Mouse (Mus musculus) embryonic facial prominence, embryonic 14.5 days (tissue): ENCODE measurements at regions not wholly inside any gene's neighbourhood (a gene's known extent, or its start where the extent isn't known, plus 50 kb on each side); places are given as distances from the start of the nearest gene placed in this dataset.
A peak's percentile ranks its signal among the peaks of the same experiment; 100 is the strongest.

ENCODE experiments used
- ATAC-seq: fragments of 200-750 bp; cut with Nextera tagmentation; 2 replicates; pipeline ENCODE4 v1.8.0; 2017; ENCODE audit warnings: low read depth, moderate number of reproducible peaks, moderate TSS enrichment
- DNase-seq: peaks from one replicate; pipeline ENCODE4 v3.0.0-alpha.2; 2015; ENCODE audit warnings: low spot score
- H3K27ac ChIP-seq: fragments of 300-500 bp; sonication (generic); replicated peaks from 2 replicates; pipeline ENCODE4 v1.5.1; 2014; ENCODE audit warnings: low read depth, mild to moderate bottlenecking, low read length, moderate library complexity
- H3K27me3 ChIP-seq: fragments of 300-500 bp; sonication (generic); replicated peaks from 2 replicates; pipeline ENCODE4 v1.6.1; 2014; ENCODE audit warnings: low read length; ENCODE audit not compliant: control insufficient read depth, insufficient read depth
- H3K36me3 ChIP-seq: fragments of 300-500 bp; sonication (generic); 2 replicates; pipeline ENCODE4 v1.6.1; 2014; ENCODE audit warnings: low read length, mixed read lengths; ENCODE audit not compliant: control insufficient read depth, insufficient read depth
- H3K4me1 ChIP-seq: fragments of 300-500 bp; sonication (generic); 2 replicates; pipeline ENCODE4 v1.6.1; 2014; ENCODE audit warnings: antibody characterized with exemption, low read length; ENCODE audit not compliant: control insufficient read depth, insufficient read depth
- H3K4me2 ChIP-seq: fragments of 300-500 bp; sonication (generic); 2 replicates; pipeline ENCODE4 v1.6.1; 2014; ENCODE audit warnings: low read depth, mild to moderate bottlenecking, low read length, moderate library complexity, mixed read lengths
- H3K4me3 ChIP-seq: fragments of 300-500 bp; sonication (generic); 2 replicates; pipeline ENCODE4 v1.5.1; 2014; ENCODE audit warnings: low read depth, mild to moderate bottlenecking, low read length
- H3K9ac ChIP-seq: fragments of 300-500 bp; sonication (generic); 2 replicates; pipeline ENCODE4 v1.6.1; 2014; ENCODE audit warnings: low read depth, mild to moderate bottlenecking, low read length, moderate library complexity, mixed read lengths
- H3K9me3 ChIP-seq: fragments of 300-500 bp; sonication (generic); 2 replicates; pipeline ENCODE4 v1.6.1; 2016; ENCODE audit warnings: low read length; ENCODE audit not compliant: control insufficient read depth
- WGBS: fragments of 180-500 bp; shearing (Covaris S2); extraction: QIAGEN DNeasy Blood & Tissue Kit; methylation state at CpG from one replicate; pipeline ENCODE4 v1.1.7; 2014; 5-methylcytosine and 5-hydroxymethylcytosine counted together

DNA sequence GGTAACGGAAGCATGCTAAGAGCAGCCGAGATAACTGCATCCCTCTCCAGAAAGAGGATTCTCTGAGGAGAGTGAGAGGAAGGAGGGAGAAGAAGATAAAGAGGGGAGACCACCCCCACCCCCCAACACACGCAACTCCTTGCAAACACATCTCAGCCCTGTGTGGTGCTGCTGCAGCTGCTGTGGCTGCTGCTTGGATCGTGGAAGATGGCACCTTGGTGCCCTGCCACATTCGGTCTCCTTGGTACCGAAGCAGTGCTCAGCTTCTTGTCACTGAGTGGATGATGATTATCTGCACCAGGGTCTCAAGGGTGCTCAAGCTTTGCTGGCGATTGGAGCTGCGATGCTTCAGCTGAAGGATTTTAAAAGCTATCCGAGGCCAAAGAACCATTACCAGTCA lies 204.7 kb downstream of the Bcl11a start:
- no peak for DNase-seq
- 53% methylated on average over 9 of the region's 9 CpGs for WGBS
- 0 out of 2 replicates have a peak, but pooled peaks have one; percentile 32 for ATAC-seq
- H3K4me1 ChIP-seq, result no peaks in the 10 kb centered on the region; the same call in 1 of the 2 replicates
- H3K36me3 ChIP-seq, result no peaks in the 10 kb centered on the region
- H3K9ac ChIP-seq, result no peak overlapping the region
- H3K9me3 ChIP-seq, result no peaks in the 10 kb centered on the region
- no peak overlapping the region for H3K27ac ChIP-seq
- no peak overlapping the region for H3K4me2 ChIP-seq
- no peak overlapping the region for H3K4me3 ChIP-seq
- no peaks in the 10 kb centered on the region for H3K27me3 ChIP-seq

DNA sequence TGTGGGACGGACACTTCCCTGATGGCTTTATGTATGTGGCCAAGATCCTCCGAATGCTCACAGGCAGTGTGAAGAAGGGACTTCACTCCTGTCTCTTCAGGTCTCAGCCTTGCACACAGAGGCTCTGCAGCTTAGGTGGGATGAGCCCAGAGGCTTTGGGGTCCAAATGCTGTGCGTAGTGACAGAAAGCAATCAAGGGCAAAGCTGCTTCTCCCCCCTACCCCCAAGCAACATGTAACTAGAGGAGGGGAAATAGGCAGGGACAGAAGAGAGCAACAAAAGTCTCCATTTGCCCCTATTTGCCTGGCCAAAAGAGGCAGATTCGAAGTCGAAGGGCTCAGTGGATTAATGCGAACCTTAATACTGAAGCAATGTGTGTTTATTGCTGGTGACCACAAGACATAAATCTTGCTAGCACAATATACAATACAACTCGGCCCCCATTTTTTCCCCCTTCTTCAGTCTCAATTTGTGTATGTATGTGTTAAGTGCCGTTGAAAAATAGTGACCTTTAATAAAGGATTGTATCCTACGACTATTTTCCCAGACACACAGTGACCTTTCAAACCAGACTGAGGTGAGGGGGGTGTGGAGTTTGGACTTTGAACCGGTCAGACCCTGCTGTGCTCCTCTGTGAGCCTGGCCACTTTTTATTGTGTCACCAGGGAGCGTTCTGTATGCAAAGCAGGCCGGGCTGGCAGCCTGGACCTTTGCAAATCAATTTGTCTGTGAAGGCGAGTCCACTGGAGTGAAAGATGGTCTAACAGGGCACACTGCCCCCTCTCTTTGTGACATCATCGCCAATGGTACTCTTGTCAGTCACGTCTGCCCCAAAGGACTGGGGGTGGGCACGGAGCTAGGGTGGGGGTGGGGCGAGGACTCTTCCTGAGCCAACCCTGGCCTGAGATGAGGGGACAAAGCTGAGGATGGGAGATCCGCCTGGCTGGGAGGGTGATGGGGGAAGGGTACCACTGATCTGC lies 208.6 kb downstream of the Bcl11a start:
- Histone ChIP-seq H3K27me3 (no peaks in the 10 kb centered on the region), H3K4me3 (no peak overlapping the region), H3K9me3 (no peaks in the 10 kb centered on the region), H3K4me1 (no peaks in the 10 kb centered on the region; the same call in 1 of the 2 replicates), H3K4me2 (no peak overlapping the region), H3K36me3 (no peaks in the 10 kb centered on the region), H3K9ac (no peak overlapping the region), H3K27ac (no peak overlapping the region)
- no peak for DNase-seq
- ATAC-seq, result peak; percentile 30; the same call in 1 of the 2 replicates
- 32% methylated on average over 18 of the region's 18 CpGs for WGBS

DNA sequence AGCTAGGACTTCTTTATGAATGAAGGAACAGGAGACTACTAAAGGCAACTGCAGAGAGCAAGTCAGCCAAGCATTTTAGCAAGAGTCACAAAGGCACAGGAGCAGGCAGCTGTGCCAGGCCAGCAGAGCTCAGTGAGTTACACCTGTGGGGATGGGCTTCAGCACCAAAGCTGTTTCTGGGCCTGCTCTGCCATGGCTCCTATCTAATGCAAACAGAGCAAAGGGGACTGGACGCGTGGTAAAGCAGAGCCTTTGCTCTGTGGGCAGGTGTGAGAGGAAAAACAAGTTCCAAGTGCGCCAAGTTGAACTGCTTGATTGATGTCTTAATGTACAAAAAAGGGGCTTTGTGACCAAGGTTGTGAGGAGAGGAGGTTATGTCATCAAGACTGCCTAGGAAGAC lies 215.4 kb downstream of the Bcl11a start:
- H3K27ac ChIP-seq, result peak overlapping the region; percentile 55
- H3K4me2 ChIP-seq, result no peak overlapping the region
- no peak overlapping the region; the same call in 1 of the 2 replicates for H3K9ac ChIP-seq
- 67% methylated on average over 3 of the region's 3 CpGs for WGBS
- no peaks in the 10 kb centered on the region for H3K9me3 ChIP-seq
- no peak overlapping the region for H3K4me3 ChIP-seq
- H3K4me1 ChIP-seq, result peaks cover 25% of the 10 kb centered on the region
- no peaks in the 10 kb centered on the region for H3K27me3 ChIP-seq
- ATAC-seq, result no peak
- H3K36me3 ChIP-seq, result no peaks in the 10 kb centered on the region
- DNase-seq, result no peak

DNA sequence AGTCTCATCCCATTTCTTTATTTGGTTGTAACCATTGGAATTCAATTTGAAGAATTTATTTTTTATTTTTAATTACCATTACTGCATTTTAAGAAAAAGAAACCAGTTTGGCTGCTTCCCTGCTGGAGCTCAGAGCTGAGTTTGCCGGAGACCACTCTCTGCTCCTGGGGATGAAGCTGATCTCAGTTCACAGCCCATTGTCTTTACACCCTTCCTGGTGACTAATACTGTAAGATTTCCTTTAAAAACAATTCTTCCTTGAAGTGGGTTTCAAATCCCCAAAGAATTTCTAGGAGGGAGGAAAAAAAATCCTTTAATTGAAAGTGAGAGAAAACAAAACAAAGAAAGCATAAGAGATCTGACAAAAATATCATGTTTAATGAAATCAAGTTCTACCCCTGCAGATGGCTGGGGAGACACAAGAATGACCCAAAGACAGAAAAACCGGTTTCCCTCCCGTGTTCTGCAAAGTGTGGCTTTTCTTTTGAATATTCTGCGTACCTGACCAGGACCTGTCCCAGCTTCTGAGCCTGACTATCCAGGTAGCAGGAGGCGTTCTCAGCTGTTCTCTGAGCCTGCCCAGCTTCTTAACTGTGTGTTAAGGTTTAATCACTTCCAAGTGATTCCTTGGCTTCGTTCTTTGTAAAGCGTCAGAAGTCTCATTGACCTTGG lies 216.1 kb downstream of the Bcl11a start:
- peak; percentile 79 for DNase-seq

DNA sequence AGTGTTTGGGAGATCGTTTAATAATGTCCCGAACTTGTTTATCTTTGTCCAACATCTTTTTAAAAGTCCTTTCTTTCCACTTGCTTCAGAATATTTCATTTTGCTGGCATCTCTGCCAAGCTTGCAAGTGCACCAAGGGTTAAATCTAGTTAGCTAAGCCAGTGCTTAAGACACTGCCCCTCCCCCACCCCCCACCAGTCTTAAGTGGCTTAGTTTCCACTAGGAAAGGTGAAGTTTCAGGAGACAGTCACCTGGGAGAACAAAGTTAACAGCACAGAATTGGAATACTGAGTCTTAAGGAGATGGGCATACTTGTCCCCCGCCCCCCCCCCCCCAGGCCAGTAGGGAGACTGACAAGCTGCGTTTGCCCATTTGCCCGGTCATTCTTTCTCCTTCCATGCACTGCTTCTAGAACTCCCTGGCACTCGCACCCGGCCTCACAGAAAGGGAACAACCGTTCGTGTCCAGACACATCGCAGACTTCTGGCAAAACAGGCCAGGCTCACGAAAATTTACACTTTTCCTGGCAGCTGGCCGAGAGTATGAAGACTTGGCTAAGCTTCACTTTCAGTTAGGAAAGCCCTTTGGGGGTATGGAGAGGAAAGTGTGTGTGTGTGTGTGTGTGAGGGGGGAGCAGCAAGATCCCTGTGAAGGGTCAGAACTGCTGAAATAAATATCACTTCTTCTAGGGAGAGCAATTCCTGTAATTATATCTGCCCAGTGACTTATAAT lies 219.2 kb downstream of the Bcl11a start:
- WGBS, result 15% methylated on average over 12 of the region's 12 CpGs
- H3K4me1 ChIP-seq, result peaks cover 25% of the 10 kb centered on the region
- no peak overlapping the region for H3K9ac ChIP-seq
- no peaks in the 10 kb centered on the region for H3K36me3 ChIP-seq
- DNase-seq (peak; percentile 92), ATAC-seq (peak; percentile 53; the same call in 1 of the 2 replicates)
- peak overlapping the region; percentile 25 for H3K4me2 ChIP-seq
- no peaks in the 10 kb centered on the region for H3K27me3 ChIP-seq
- peak overlapping the region; percentile 10 for H3K27ac ChIP-seq
- no peaks in the 10 kb centered on the region for H3K9me3 ChIP-seq
- H3K4me3 ChIP-seq, result no peak overlapping the region

More for the DNA sequence above, 216.1 kb downstream of the Bcl11a start:
- Histone ChIP-seq H3K4me2 (no peak overlapping the region), H3K36me3 (no peaks in the 10 kb centered on the region), H3K27me3 (no peaks in the 10 kb centered on the region), H3K4me3 (no peak overlapping the region), H3K4me1 (peaks cover 25% of the 10 kb centered on the region), H3K9me3 (no peaks in the 10 kb centered on the region), H3K9ac (no peak overlapping the region), H3K27ac (no peak overlapping the region)
- 50% methylated on average over 7 of the region's 7 CpGs for WGBS
- peak; percentile 64; the same call in 1 of the 2 replicates for ATAC-seq

DNA sequence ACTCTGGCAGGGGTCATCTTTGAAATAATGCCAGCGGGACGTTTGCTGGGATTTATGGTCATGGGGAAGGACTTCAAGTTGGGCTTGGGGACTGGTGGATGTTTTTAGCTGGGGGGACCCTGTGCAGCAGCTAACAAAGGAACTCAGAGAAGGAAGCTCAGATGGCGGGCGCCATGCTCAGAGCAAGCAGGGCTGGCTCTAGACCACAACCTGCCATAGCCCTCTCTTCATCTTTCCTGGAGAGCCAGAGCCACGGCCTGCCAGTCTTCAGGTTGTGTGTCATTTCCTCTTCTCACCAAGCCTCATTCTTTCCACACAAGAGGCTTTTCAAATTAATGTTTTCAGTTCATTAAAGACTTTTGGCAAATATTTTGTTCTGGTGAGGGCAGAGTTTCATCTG lies 219.9 kb downstream of the Bcl11a start:
- H3K4me2 ChIP-seq, result no peak overlapping the region
- DNase-seq, result no peak
- peaks cover 25% of the 10 kb centered on the region for H3K4me1 ChIP-seq
- H3K36me3 ChIP-seq, result no peaks in the 10 kb centered on the region
- no peak overlapping the region for H3K4me3 ChIP-seq
- WGBS, result 57% methylated on average over 5 of the region's 5 CpGs
- H3K9me3 ChIP-seq, result no peaks in the 10 kb centered on the region
- no peak for ATAC-seq
- H3K27me3 ChIP-seq, result no peaks in the 10 kb centered on the region
- H3K27ac ChIP-seq, result peak overlapping the region; percentile 10
- no peak overlapping the region for H3K9ac ChIP-seq

DNA sequence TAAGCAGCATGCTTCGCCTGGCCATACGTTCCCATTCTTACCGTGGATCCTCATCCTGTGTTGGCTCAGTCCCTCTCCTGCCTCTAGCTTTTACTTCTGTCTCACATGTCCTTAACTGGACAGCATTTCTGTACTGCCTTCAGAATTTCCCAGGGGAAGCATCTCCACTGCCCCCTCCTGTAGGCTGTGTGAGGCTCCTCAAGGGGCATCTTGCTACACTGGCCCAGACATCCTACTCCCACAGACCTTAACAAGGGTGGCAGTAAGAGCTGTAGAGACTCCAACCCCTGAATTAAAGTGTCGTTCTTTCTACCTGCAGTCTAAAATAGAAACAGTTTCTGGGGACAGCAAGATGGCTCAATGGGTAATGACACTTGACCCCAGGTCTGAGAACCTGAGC lies 222.5 kb downstream of the Bcl11a start:
- no peak overlapping the region for H3K4me3 ChIP-seq
- no peaks in the 10 kb centered on the region for H3K36me3 ChIP-seq
- H3K9me3 ChIP-seq, result no peaks in the 10 kb centered on the region
- 78% methylated on average over 4 of the region's 4 CpGs for WGBS
- DNase-seq (no peak), ATAC-seq (no peak)
- no peak overlapping the region for H3K4me2 ChIP-seq
- peaks cover 26% of the 10 kb centered on the region for H3K4me1 ChIP-seq
- no peaks in the 10 kb centered on the region for H3K27me3 ChIP-seq
- H3K27ac ChIP-seq, result no peak overlapping the region
- H3K9ac ChIP-seq, result no peak overlapping the region

DNA sequence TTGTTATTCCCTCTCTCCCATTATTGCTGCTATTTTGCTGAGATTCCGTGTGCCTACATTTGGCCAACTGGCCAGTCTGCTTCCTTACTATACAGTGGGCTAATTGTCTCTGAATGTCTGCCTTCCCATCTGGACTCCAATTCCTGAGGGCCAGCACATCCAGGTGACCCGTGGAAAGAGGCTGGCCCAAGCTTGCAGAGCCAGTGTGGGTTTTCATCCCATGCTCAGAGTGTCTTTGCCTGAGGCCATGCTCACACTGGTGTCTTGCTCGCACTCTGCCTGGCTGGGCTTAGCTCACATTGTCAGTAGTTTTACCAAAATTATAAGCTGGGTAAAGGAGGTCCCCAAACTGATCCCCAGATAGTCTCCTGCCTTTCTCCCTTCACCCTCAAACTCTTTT lies 223.3 kb downstream of the Bcl11a start:
- ATAC-seq (no peak), DNase-seq (no peak)
- Histone ChIP-seq H3K4me2 (no peak overlapping the region), H3K9ac (no peak overlapping the region), H3K27me3 (no peaks in the 10 kb centered on the region), H3K4me3 (no peak overlapping the region), H3K27ac (no peak overlapping the region), H3K4me1 (peaks cover 24% of the 10 kb centered on the region), H3K36me3 (no peaks in the 10 kb centered on the region), H3K9me3 (no peaks in the 10 kb centered on the region)
- 51% methylated on average over 3 of the region's 3 CpGs for WGBS
